Mouse (Mus musculus) gastrocnemius, adult 2 months (tissue): Measurements from ENCODE around the gene Cckbr. TPM values are rescaled to one million over a fixed set of nuclear protein-coding genes. Genes with fewer than 3 reads are reported as not detected.

Experiments
- DNase-seq: peaks from one replicate; pipeline ENCODE4 v3.0.0; 2022
- H3K27ac ChIP-seq: fragments of 200-600 bp; 2 replicates; pipeline ENCODE4 v1.8.1; 2022; ENCODE audit warnings: mild to moderate bottlenecking
- H3K4me3 ChIP-seq: fragments of 200-600 bp; 2 replicates; pipeline ENCODE4 v1.8.1; 2022; ENCODE audit warnings: mild to moderate bottlenecking, moderate library complexity
- CTCF ChIP-seq: fragments of 200-600 bp; IDR thresholded peaks from 2 replicates; pipeline ENCODE4 v1.8.1; 2022; ENCODE audit warnings: antibody characterized with exemption, mild to moderate bottlenecking, moderate library complexity
- intact Hi-C: fragments of 180-260 bp; cut with DNase I; formaldehyde crosslinking; loops from one replicate; pipeline ENCODE4 v1.15.1; 2025
- total RNA-seq, 2 experiments: library from RNA; stranded (reverse); gene quantifications; 2 replicates each; pipeline ENCODE4 v1.2.3; 2021

Gene Cckbr
- total RNA-seq, 2 experiments from 2014 or later = not detected

DNA sequence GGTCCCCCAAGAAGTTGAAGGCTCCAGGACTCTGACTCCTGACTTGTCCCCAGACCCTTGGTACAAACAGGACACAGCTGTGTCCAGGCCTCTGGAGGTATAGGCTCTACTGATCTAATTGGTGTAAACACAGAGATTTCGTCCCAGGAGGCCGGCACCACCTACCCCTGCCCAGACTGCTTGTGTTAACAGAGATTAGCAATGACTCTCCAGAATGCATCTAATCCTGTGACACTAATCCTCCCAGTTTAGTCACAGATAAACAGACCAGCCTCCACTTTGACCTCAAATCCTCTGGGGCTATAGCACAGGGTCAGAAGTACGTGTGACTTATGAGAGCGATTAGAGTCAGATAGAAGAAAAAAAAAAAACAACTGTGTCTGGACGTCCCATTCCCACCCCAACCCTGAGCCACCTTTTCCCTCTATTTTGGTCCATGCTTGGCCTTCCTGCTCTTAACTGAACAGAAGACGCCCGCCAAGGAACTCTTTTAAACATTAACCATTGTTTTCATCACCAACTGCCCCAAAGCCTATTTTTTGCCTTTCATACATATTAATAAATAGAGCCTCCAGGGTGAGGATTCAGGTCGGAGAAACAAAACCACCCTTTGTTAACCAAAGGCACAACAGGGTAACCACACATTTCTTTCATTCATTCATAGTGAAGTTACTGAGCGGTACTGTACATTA lies 91.3 kb downstream of the Cckbr start:
- TF ChIP-seq CTCF = no peak
- Histone ChIP-seq H3K27ac (no peak overlapping the region), H3K4me3 (no peak overlapping the region)
- intact Hi-C loops = loop anchor here (5.0 kb wide), 1 partner anchor 40 kb away; no protein-coding TSS in a partner anchor
- DNase-seq = no peak

DNA sequence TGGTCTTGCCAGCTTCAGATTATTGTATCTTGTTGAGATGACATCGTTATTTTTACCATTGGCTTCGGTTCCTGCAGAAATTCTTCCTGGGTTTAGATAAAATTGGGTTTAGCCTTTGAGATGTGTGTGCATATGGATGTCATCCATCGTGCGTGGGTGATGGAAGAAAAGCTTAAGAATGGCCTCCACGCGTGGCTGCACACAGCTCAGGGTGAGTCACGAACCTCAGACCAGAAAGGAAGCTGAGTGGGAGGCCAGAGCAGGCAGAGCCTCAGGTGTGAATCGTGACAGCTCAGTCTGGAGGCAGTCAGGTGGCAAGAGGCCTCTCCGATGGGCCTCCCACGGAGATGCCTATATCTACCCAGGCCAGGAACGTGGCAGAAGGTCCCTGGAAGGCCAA lies 93.8 kb downstream of the Cckbr start:
- DNase-seq = no peak
- TF ChIP-seq CTCF = no peak
- Histone ChIP-seq H3K27ac (no peak overlapping the region), H3K4me3 (no peak overlapping the region)
- intact Hi-C loops = loop anchor here (5.0 kb wide), 1 partner anchor 42 kb away; no protein-coding TSS in a partner anchor

DNA sequence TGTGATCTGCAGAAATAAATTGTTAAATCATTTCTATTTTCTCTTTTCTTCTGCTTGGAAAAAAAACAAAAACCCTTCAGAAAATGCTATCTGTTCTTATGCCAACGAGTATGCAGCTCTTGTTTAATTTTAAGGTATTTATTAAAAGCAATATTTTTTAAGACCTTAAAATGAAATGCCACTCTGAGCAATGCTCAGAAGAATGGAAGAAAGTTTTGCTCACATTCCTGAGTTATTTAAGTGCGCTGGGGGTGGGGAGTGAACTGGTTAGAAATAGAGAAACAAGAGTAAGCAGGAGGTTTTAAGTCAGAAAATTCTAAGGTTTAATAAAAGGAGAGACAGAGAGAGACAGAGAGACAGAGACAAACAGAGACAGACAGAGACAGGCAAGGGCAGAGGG lies 94.2 kb downstream of the Cckbr start:
- DNase-seq = no peak
- no peak overlapping the region for H3K4me3 ChIP-seq
- no peak for TF ChIP-seq CTCF
- H3K27ac ChIP-seq = no peak overlapping the region
- intact Hi-C loops = loop anchor here (5.0 kb wide), 1 partner anchor 42 kb away; no protein-coding TSS in a partner anchor

DNA sequence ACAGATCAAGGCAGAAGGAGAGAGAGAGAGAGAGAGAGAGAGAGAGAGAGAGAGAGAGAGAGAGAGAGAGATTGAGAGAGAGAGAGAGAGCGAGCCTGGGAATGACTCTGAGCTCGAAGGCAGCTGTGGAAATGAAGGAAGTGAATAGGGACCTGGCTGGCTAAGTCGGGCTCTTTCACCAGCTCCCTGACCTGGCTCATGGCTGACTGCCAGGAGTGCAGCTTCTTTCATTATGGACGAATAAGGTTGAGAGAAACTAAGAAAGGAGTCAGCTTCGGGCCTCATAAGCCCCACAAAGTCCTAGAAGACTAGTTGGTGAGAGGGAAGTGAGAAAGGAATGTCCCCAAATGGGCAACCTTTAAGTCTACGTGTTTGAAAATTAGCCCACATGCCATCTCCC lies 94.7 kb downstream of the Cckbr start:
- TF ChIP-seq CTCF = no peak
- Histone ChIP-seq H3K4me3 (no peak overlapping the region), H3K27ac (no peak overlapping the region)
- intact Hi-C loops = no loop called here
- DNase-seq = no peak

Other genes with a start within 250 kb of the Cckbr start
- not detected for gene Olfr685, start 239.7 kb upstream of the Cckbr start, total RNA-seq
- not detected for gene Olfr686, start 218.2 kb upstream of the Cckbr start, total RNA-seq
- gene Olfr688, start 137.6 kb upstream of the Cckbr start, total RNA-seq = not detected
- gene Olfr689, start 114.6 kb upstream of the Cckbr start, total RNA-seq = not detected
- gene Olfr690, start 91.6 kb upstream of the Cckbr start, total RNA-seq = not detected
- gene Olfr691, start 83.5 kb upstream of the Cckbr start, total RNA-seq = not detected
- not detected for gene Olfr692, start 57.5 kb upstream of the Cckbr start, total RNA-seq
- gene Gm5901, start 50.7 kb upstream of the Cckbr start, total RNA-seq = not detected
- 10 to 100 TPM in 1 of 2 experiments, 1 to 10 TPM in 1; 9.8 to 10.8 TPM for gene Fam160a2, start 25.7 kb upstream of the Cckbr start, total RNA-seq
- not detected for gene Cnga4, start 21.2 kb upstream of the Cckbr start, total RNA-seq
- gene Cavin3, start 56.6 kb downstream of the Cckbr start, total RNA-seq = 10 to 100 TPM in 1 of 2 experiments, 1 to 10 TPM in 1; 7.6 to 12.7 TPM
- 10 to 100 TPM; 53.4 to 56.8 TPM for gene Smpd1, start 128.6 kb downstream of the Cckbr start, total RNA-seq
- 1 to 10 TPM; 7.1 to 7.2 TPM for gene Apbb1, start 155.9 kb downstream of the Cckbr start, total RNA-seq
- not detected for gene Hpx, start 174.4 kb downstream of the Cckbr start, total RNA-seq
- 10 to 100 TPM; 14.7 to 16.4 TPM for gene Trim3, start 207.8 kb downstream of the Cckbr start, total RNA-seq
- gene Timm10b, start 214.3 kb downstream of the Cckbr start, total RNA-seq = 10 to 100 TPM; 53.3 to 64.0 TPM
- gene Arfip2, start 214.7 kb downstream of the Cckbr start, total RNA-seq = 10 to 100 TPM in 1 of 2 experiments, 1 to 10 TPM in 1; 8.8 to 10.5 TPM
- gene Gm45799, start 214.8 kb downstream of the Cckbr start, total RNA-seq = 1 to 10 TPM in 1 of 2 experiments, under 1 TPM in 1; 0.64 to 3.4 TPM
- under 1 TPM; 0.36 to 0.59 TPM for gene Dnhd1, start 225.1 kb downstream of the Cckbr start, total RNA-seq